Mouse (Mus musculus) small intestine, adult 2 months (tissue): ENCODE data around the gene Rnf141.

Source experiments
- CTCF ChIP-seq: fragments of 200-500 bp; IDR thresholded peaks from 2 replicates; pipeline ENCODE4 v1.5.1; 2012; ENCODE audit warnings: low read depth, mild to moderate bottlenecking, control low read depth, inconsistent platforms, low read length, moderate library complexity, mixed read lengths; ENCODE audit not compliant: insufficient replicate concordance, insufficient read length; ENCODE audit errors: extremely low read depth
- POLR2A ChIP-seq: fragments of 200-500 bp; IDR thresholded peaks from 2 replicates; pipeline ENCODE4 v1.6.1; 2012; ENCODE audit warnings: low read depth, mild to moderate bottlenecking, control low read depth, inconsistent platforms, low read length, moderate library complexity

- TF ChIP-seq CTCF: no peak
- TF ChIP-seq POLR2A: no peak
These were observed 21.3 kb upstream of the Rnf141 start for GRCm38 (mm10) chr7:110865570-110865969.
